Mouse (Mus musculus) embryonic facial prominence, embryonic 14.5 days (tissue): Measurements from ENCODE around the gene Sec24d. TPM values are rescaled to one million over a fixed set of nuclear protein-coding genes. Genes with fewer than 3 reads are reported as not detected.

Source experiments
- ATAC-seq: fragments of 200-750 bp; cut with Nextera tagmentation; 2 replicates; pipeline ENCODE4 v1.8.0; 2017; ENCODE audit warnings: low read depth, moderate number of reproducible peaks, moderate TSS enrichment
- DNase-seq: peaks from one replicate; pipeline ENCODE4 v3.0.0-alpha.2; 2015; ENCODE audit warnings: low spot score
- H3K27ac ChIP-seq: fragments of 300-500 bp; sonication (generic); replicated peaks from 2 replicates; pipeline ENCODE4 v1.5.1; 2014; ENCODE audit warnings: low read depth, mild to moderate bottlenecking, low read length, moderate library complexity
- H3K27me3 ChIP-seq: fragments of 300-500 bp; sonication (generic); replicated peaks from 2 replicates; pipeline ENCODE4 v1.6.1; 2014; ENCODE audit warnings: low read length; ENCODE audit not compliant: control insufficient read depth, insufficient read depth
- H3K36me3 ChIP-seq: fragments of 300-500 bp; sonication (generic); 2 replicates; pipeline ENCODE4 v1.6.1; 2014; ENCODE audit warnings: low read length, mixed read lengths; ENCODE audit not compliant: control insufficient read depth, insufficient read depth
- H3K4me1 ChIP-seq: fragments of 300-500 bp; sonication (generic); 2 replicates; pipeline ENCODE4 v1.6.1; 2014; ENCODE audit warnings: antibody characterized with exemption, low read length; ENCODE audit not compliant: control insufficient read depth, insufficient read depth
- H3K4me2 ChIP-seq: fragments of 300-500 bp; sonication (generic); 2 replicates; pipeline ENCODE4 v1.6.1; 2014; ENCODE audit warnings: low read depth, mild to moderate bottlenecking, low read length, moderate library complexity, mixed read lengths
- H3K4me3 ChIP-seq: fragments of 300-500 bp; sonication (generic); 2 replicates; pipeline ENCODE4 v1.5.1; 2014; ENCODE audit warnings: low read depth, mild to moderate bottlenecking, low read length
- H3K9ac ChIP-seq: fragments of 300-500 bp; sonication (generic); 2 replicates; pipeline ENCODE4 v1.6.1; 2014; ENCODE audit warnings: low read depth, mild to moderate bottlenecking, low read length, moderate library complexity, mixed read lengths
- H3K9me3 ChIP-seq: fragments of 300-500 bp; sonication (generic); 2 replicates; pipeline ENCODE4 v1.6.1; 2016; ENCODE audit warnings: low read length; ENCODE audit not compliant: control insufficient read depth
- WGBS: fragments of 180-500 bp; shearing (Covaris S2); extraction: QIAGEN DNeasy Blood & Tissue Kit; methylation state at CpG from one replicate; pipeline ENCODE4 v1.1.7; 2014; 5-methylcytosine and 5-hydroxymethylcytosine counted together
- polyA plus RNA-seq: library from polyadenylated mRNA; unstranded; fragments of >200 nt; fragmentation: Nextera tagmentation; extraction: Ambion mirVana; gene quantifications from 2 replicates; pipeline ENCODE4 v1.2.1, GENCODE M21; 2014

Sec24d gene
- polyA plus RNA-seq: 125 and 128 TPM in 2 replicates

- WGBS: 3% methylated on average over 59 of the region's 68 CpGs
- DNase-seq (peak; percentile 91), ATAC-seq (peak; percentile 95)
- H3K4me1 ChIP-seq: peaks cover 4% of the 10 kb centered on the region; the same call in 1 of the 2 replicates
- H3K27ac ChIP-seq: peak within 1 kb of the TSS; percentile 88
- peak within 1 kb of the TSS; percentile 67 for H3K4me2 ChIP-seq
- peak within 1 kb of the TSS; percentile 77 for H3K4me3 ChIP-seq
- H3K27me3 ChIP-seq: no peaks in the 10 kb centered on the region
- no peaks in the 10 kb centered on the region for H3K9me3 ChIP-seq
- peak within 1 kb of the TSS; percentile 86 for H3K9ac ChIP-seq
- H3K36me3 ChIP-seq: peaks cover 26% of the 10 kb centered on the region
Measured at GRCm38 (mm10) chr3:123266753-123267651, at the start of gene Sec24d. Gene Sec24d (plus strand): TSS chr3:123267455.

GRCm38 (mm10) chr3:123218646-123219045, 48.6 kb upstream of the Sec24d start:
- ATAC-seq: no peak
- 33% methylated on average over 6 of the region's 6 CpGs for WGBS

GRCm38 (mm10) chr3:123227276-123227675, 40.0 kb upstream of the Sec24d start:
- H3K36me3 ChIP-seq: no peaks in the 10 kb centered on the region
- ATAC-seq (no peak), DNase-seq (no peak)
- no peak overlapping the region for H3K9ac ChIP-seq
- no peak overlapping the region for H3K27ac ChIP-seq
- H3K4me3 ChIP-seq: no peak overlapping the region
- H3K4me1 ChIP-seq: no peaks in the 10 kb centered on the region
- no peaks in the 10 kb centered on the region for H3K9me3 ChIP-seq
- no peaks in the 10 kb centered on the region for H3K27me3 ChIP-seq
- no peak overlapping the region for H3K4me2 ChIP-seq
- WGBS: 78% methylated on average over 3 of the region's 3 CpGs

More at GRCm38 (mm10) chr3:123218646-123219045, 48.6 kb upstream of the Sec24d start:
- H3K4me3 ChIP-seq: no peak overlapping the region
- H3K9ac ChIP-seq: no peak overlapping the region
- no peaks in the 10 kb centered on the region for H3K27me3 ChIP-seq
- no peak overlapping the region for H3K4me2 ChIP-seq
- DNase-seq: no peak
- H3K9me3 ChIP-seq: no peaks in the 10 kb centered on the region
- no peak overlapping the region for H3K27ac ChIP-seq
- no peaks in the 10 kb centered on the region for H3K4me1 ChIP-seq
- no peaks in the 10 kb centered on the region for H3K36me3 ChIP-seq

- Histone ChIP-seq H3K36me3 (no peaks in the 10 kb centered on the region), H3K9ac (no peak overlapping the region), H3K27me3 (no peaks in the 10 kb centered on the region), H3K4me3 (no peak overlapping the region), H3K9me3 (no peaks in the 10 kb centered on the region), H3K4me2 (no peak overlapping the region), H3K27ac (no peak overlapping the region), H3K4me1 (peaks cover 5% of the 10 kb centered on the region)
- WGBS: 83% methylated on average over 2 of the region's 2 CpGs
- ATAC-seq (no peak), DNase-seq (no peak)
Measured at GRCm38 (mm10) chr3:123231639-123232038, 35.6 kb upstream of the Sec24d start.

GRCm38 (mm10) chr3:123234191-123234836, 32.9 kb upstream of the Sec24d start:
- Histone ChIP-seq H3K36me3 (no peaks in the 10 kb centered on the region), H3K27ac (no peak overlapping the region), H3K4me3 (peak overlapping the region; percentile 20; the same call in 1 of the 2 replicates), H3K9me3 (no peaks in the 10 kb centered on the region), H3K4me2 (peak overlapping the region; percentile 21; the same call in 1 of the 2 replicates), H3K4me1 (peaks cover 13% of the 10 kb centered on the region), H3K27me3 (no peaks in the 10 kb centered on the region), H3K9ac (0 out of 2 replicates have a peak overlapping the region, but pooled peaks have one; percentile 14)
- peak; percentile 74 for DNase-seq
- no peak for ATAC-seq
- 38% methylated on average over 16 of the region's 16 CpGs for WGBS

- Histone ChIP-seq H3K27me3 (no peaks in the 10 kb centered on the region), H3K4me2 (peak overlapping the region; percentile 79), H3K27ac (no peak overlapping the region), H3K9me3 (no peaks in the 10 kb centered on the region), H3K4me3 (peak overlapping the region; percentile 54), H3K4me1 (peaks cover 13% of the 10 kb centered on the region), H3K9ac (peak overlapping the region; percentile 59), H3K36me3 (no peaks in the 10 kb centered on the region)
- ATAC-seq: no peak
- no peak for DNase-seq
- WGBS: 16% methylated on average over 7 of the region's 7 CpGs
Measured at GRCm38 (mm10) chr3:123235495-123235894, 31.8 kb upstream of the Sec24d start.

- WGBS: 1% methylated on average over 18 of the region's 20 CpGs
- Histone ChIP-seq H3K4me1 (peaks cover 13% of the 10 kb centered on the region), H3K9ac (peak within 1 kb of the TSS; percentile 59), H3K27ac (no peak within 1 kb of the TSS; the same call in 1 of the 2 replicates), H3K9me3 (no peaks in the 10 kb centered on the region), H3K36me3 (no peaks in the 10 kb centered on the region), H3K27me3 (no peaks in the 10 kb centered on the region), H3K4me2 (peak within 1 kb of the TSS; percentile 79), H3K4me3 (peak within 1 kb of the TSS; percentile 54)
- ATAC-seq: peak; percentile 79
- peak; percentile 83 for DNase-seq
Measured at GRCm38 (mm10) chr3:123235921-123236320, 31.3 kb upstream of the Sec24d start, which contains the start of gene Synpo2. Gene Synpo2 (minus strand): TSS chr3:123236149.

- no peaks in the 10 kb centered on the region for H3K9me3 ChIP-seq
- H3K27ac ChIP-seq: no peak overlapping the region
- DNase-seq (peak; percentile 65), ATAC-seq (peak; percentile 73)
- H3K36me3 ChIP-seq: no peaks in the 10 kb centered on the region
- H3K27me3 ChIP-seq: no peaks in the 10 kb centered on the region
- peaks cover 13% of the 10 kb centered on the region for H3K4me1 ChIP-seq
- H3K4me2 ChIP-seq: peak overlapping the region; percentile 79
- no peak overlapping the region for H3K4me3 ChIP-seq
- no peak overlapping the region for H3K9ac ChIP-seq
- 17% methylated on average over 7 of the region's 7 CpGs for WGBS
Measured at GRCm38 (mm10) chr3:123237039-123237438, 30.2 kb upstream of the Sec24d start.
